Mouse (Mus musculus): ENCODE data around the gene Cd96. TPM values are rescaled to one million over a fixed set of nuclear protein-coding genes. Genes with fewer than 3 reads are reported as not detected.

The Cd96 gene
- polyA plus RNA-seq, 1 experiment from 2014 or later: 0.12 TPM

- 67% methylated on average over 3 of the region's 3 CpGs for WGBS
- no peak overlapping the region for H3K4me3 ChIP-seq (replicated peaks; ENCODE audit: low read depth, low read length)
- H3K27me3 ChIP-seq (ENCODE audit: control insufficient read depth, insufficient read depth, low read length): no peaks in the 10 kb centered on the region
- DNase-seq (no peak), ATAC-seq (ENCODE audit: low FRiP score, low TSS enrichment) (no peak)
- H3K9me3 ChIP-seq (ENCODE audit: control insufficient read depth, low read length): no peaks in the 10 kb centered on the region
- H3K9ac ChIP-seq (replicated peaks; ENCODE audit: low read length): no peak overlapping the region
- no peak overlapping the region for H3K27ac ChIP-seq (replicated peaks; ENCODE audit: low read depth, low read length)
- H3K4me1 ChIP-seq (ENCODE audit: control insufficient read depth, insufficient read depth, low read length): no peaks in the 10 kb centered on the region
- no peaks in the 10 kb centered on the region for H3K36me3 ChIP-seq (ENCODE audit: control insufficient read depth, insufficient read depth, low read length)
- H3K4me2 ChIP-seq (ENCODE audit: low read length): no peak overlapping the region
Observed at GRCm38 (mm10) chr16:46120607-46121006, 556 bp upstream of the Cd96 start.

- H3K9ac ChIP-seq (replicated peaks; ENCODE audit: low read length): no peak overlapping the region
- H3K36me3 ChIP-seq (ENCODE audit: control insufficient read depth, insufficient read depth, low read length): no peaks in the 10 kb centered on the region
- WGBS: 95% methylated on average over 3 of the region's 3 CpGs
- no peak overlapping the region for H3K4me3 ChIP-seq (replicated peaks; ENCODE audit: low read depth, low read length)
- no peak for ATAC-seq (ENCODE audit: low FRiP score, low TSS enrichment)
- no peaks in the 10 kb centered on the region for H3K27me3 ChIP-seq (ENCODE audit: control insufficient read depth, insufficient read depth, low read length)
- H3K27ac ChIP-seq (replicated peaks; ENCODE audit: low read depth, low read length): no peak overlapping the region
- no peak for DNase-seq
- H3K4me2 ChIP-seq (ENCODE audit: low read length): no peak overlapping the region
- H3K9me3 ChIP-seq (ENCODE audit: control insufficient read depth, low read length): no peaks in the 10 kb centered on the region
- no peaks in the 10 kb centered on the region for H3K4me1 ChIP-seq (ENCODE audit: control insufficient read depth, insufficient read depth, low read length)
Observed at GRCm38 (mm10) chr16:46117645-46118044, 2.4 kb downstream of the Cd96 start.

- H3K4me3 ChIP-seq (replicated peaks; ENCODE audit: low read depth, low read length): no peak overlapping the region
- no peak overlapping the region for H3K27ac ChIP-seq (replicated peaks; ENCODE audit: low read depth, low read length)
- no peak overlapping the region for H3K9ac ChIP-seq (replicated peaks; ENCODE audit: low read length)
- H3K9me3 ChIP-seq (ENCODE audit: control insufficient read depth, low read length): no peaks in the 10 kb centered on the region
- no peak overlapping the region for H3K4me2 ChIP-seq (ENCODE audit: low read length)
- no peaks in the 10 kb centered on the region for H3K36me3 ChIP-seq (ENCODE audit: control insufficient read depth, insufficient read depth, low read length)
- DNase-seq: no peak
- ATAC-seq (ENCODE audit: low FRiP score, low TSS enrichment): no peak
- no peaks in the 10 kb centered on the region for H3K27me3 ChIP-seq (ENCODE audit: control insufficient read depth, insufficient read depth, low read length)
- WGBS: 77% methylated on average over 2 of the region's 2 CpGs
- H3K4me1 ChIP-seq (ENCODE audit: control insufficient read depth, insufficient read depth, low read length): no peaks in the 10 kb centered on the region
Observed at GRCm38 (mm10) chr16:46114727-46115126, 5.3 kb downstream of the Cd96 start.

- no peaks in the 10 kb centered on the region for H3K4me1 ChIP-seq (ENCODE audit: control insufficient read depth, insufficient read depth, low read length)
- DNase-seq (no peak), ATAC-seq (ENCODE audit: low FRiP score, low TSS enrichment) (no peak)
- no peak overlapping the region for H3K4me3 ChIP-seq (replicated peaks; ENCODE audit: low read depth, low read length)
- H3K9ac ChIP-seq (replicated peaks; ENCODE audit: low read length): no peak overlapping the region
- no peak overlapping the region for H3K4me2 ChIP-seq (ENCODE audit: low read length)
- no peaks in the 10 kb centered on the region for H3K36me3 ChIP-seq (ENCODE audit: control insufficient read depth, insufficient read depth, low read length)
- H3K27me3 ChIP-seq (ENCODE audit: control insufficient read depth, insufficient read depth, low read length): no peaks in the 10 kb centered on the region
- WGBS: 42% methylated on average over 8 of the region's 8 CpGs
- H3K9me3 ChIP-seq (ENCODE audit: control insufficient read depth, low read length): no peaks in the 10 kb centered on the region
- H3K27ac ChIP-seq (replicated peaks; ENCODE audit: low read depth, low read length): no peak overlapping the region
Observed at GRCm38 (mm10) chr16:46109536-46109935, 10.5 kb downstream of the Cd96 start.

GRCm38 (mm10) chr16:46107431-46107830 is 12.6 kb downstream of the Cd96 start:
- H3K4me3 ChIP-seq (replicated peaks; ENCODE audit: low read depth, low read length): no peak overlapping the region
- no peaks in the 10 kb centered on the region for H3K4me1 ChIP-seq (ENCODE audit: control insufficient read depth, insufficient read depth, low read length)
- H3K27ac ChIP-seq (replicated peaks; ENCODE audit: low read depth, low read length): no peak overlapping the region
- no peaks in the 10 kb centered on the region for H3K27me3 ChIP-seq (ENCODE audit: control insufficient read depth, insufficient read depth, low read length)
- 60% methylated on average over 4 of the region's 4 CpGs for WGBS
- no peak overlapping the region for H3K4me2 ChIP-seq (ENCODE audit: low read length)
- no peaks in the 10 kb centered on the region for H3K9me3 ChIP-seq (ENCODE audit: control insufficient read depth, low read length)
- H3K9ac ChIP-seq (replicated peaks; ENCODE audit: low read length): no peak overlapping the region
- H3K36me3 ChIP-seq (ENCODE audit: control insufficient read depth, insufficient read depth, low read length): no peaks in the 10 kb centered on the region
- DNase-seq (no peak), ATAC-seq (ENCODE audit: low FRiP score, low TSS enrichment) (no peak)

- 84% methylated on average over 9 of the region's 9 CpGs for WGBS
- Histone ChIP-seq H3K9me3 (ENCODE audit: control insufficient read depth, low read length) (no peaks in the 10 kb centered on the region), H3K36me3 (ENCODE audit: control insufficient read depth, insufficient read depth, low read length) (no peaks in the 10 kb centered on the region), H3K9ac (replicated peaks; ENCODE audit: low read length) (no peak overlapping the region), H3K27ac (replicated peaks; ENCODE audit: low read depth, low read length) (no peak overlapping the region), H3K4me1 (ENCODE audit: control insufficient read depth, insufficient read depth, low read length) (no peaks in the 10 kb centered on the region), H3K4me2 (ENCODE audit: low read length) (no peak overlapping the region), H3K4me3 (replicated peaks; ENCODE audit: low read depth, low read length) (no peak overlapping the region), H3K27me3 (ENCODE audit: control insufficient read depth, insufficient read depth, low read length) (no peaks in the 10 kb centered on the region)
- ATAC-seq (ENCODE audit: low FRiP score, low TSS enrichment) (no peak), DNase-seq (no peak)
Observed at GRCm38 (mm10) chr16:46104491-46104890, 15.6 kb downstream of the Cd96 start.

GRCm38 (mm10) chr16:46101748-46102147 is 18.3 kb downstream of the Cd96 start:
- Histone ChIP-seq H3K27me3 (ENCODE audit: control insufficient read depth, insufficient read depth, low read length) (no peaks in the 10 kb centered on the region), H3K4me1 (ENCODE audit: control insufficient read depth, insufficient read depth, low read length) (no peaks in the 10 kb centered on the region), H3K27ac (replicated peaks; ENCODE audit: low read depth, low read length) (no peak overlapping the region), H3K36me3 (ENCODE audit: control insufficient read depth, insufficient read depth, low read length) (no peaks in the 10 kb centered on the region), H3K4me3 (replicated peaks; ENCODE audit: low read depth, low read length) (no peak overlapping the region), H3K9ac (replicated peaks; ENCODE audit: low read length) (no peak overlapping the region), H3K9me3 (ENCODE audit: control insufficient read depth, low read length) (no peaks in the 10 kb centered on the region), H3K4me2 (ENCODE audit: low read length) (no peak overlapping the region)
- 28% methylated on average over 2 of the region's 2 CpGs for WGBS
- ATAC-seq (ENCODE audit: low FRiP score, low TSS enrichment): no peak
- no peak for DNase-seq

GRCm38 (mm10) chr16:46100286-46100685 is 19.8 kb downstream of the Cd96 start:
- DNase-seq: peak; percentile 12
- no peak overlapping the region for H3K27ac ChIP-seq (replicated peaks; ENCODE audit: low read depth, low read length)
- no peaks in the 10 kb centered on the region for H3K4me1 ChIP-seq (ENCODE audit: control insufficient read depth, insufficient read depth, low read length)
- H3K4me2 ChIP-seq (ENCODE audit: low read length): no peak overlapping the region
- no peak overlapping the region for H3K4me3 ChIP-seq (replicated peaks; ENCODE audit: low read depth, low read length)
- no peaks in the 10 kb centered on the region for H3K9me3 ChIP-seq (ENCODE audit: control insufficient read depth, low read length)
- ATAC-seq (ENCODE audit: low FRiP score, low TSS enrichment): no peak
- H3K27me3 ChIP-seq (ENCODE audit: control insufficient read depth, insufficient read depth, low read length): no peaks in the 10 kb centered on the region
- no peak overlapping the region for H3K9ac ChIP-seq (replicated peaks; ENCODE audit: low read length)
- no peaks in the 10 kb centered on the region for H3K36me3 ChIP-seq (ENCODE audit: control insufficient read depth, insufficient read depth, low read length)
- WGBS: 79% methylated on average over 2 of the region's 2 CpGs

GRCm38 (mm10) chr16:46097421-46097820 is 22.6 kb downstream of the Cd96 start:
- H3K27ac ChIP-seq (replicated peaks; ENCODE audit: low read depth, low read length): no peak overlapping the region
- no peaks in the 10 kb centered on the region for H3K4me1 ChIP-seq (ENCODE audit: control insufficient read depth, insufficient read depth, low read length)
- H3K27me3 ChIP-seq (ENCODE audit: control insufficient read depth, insufficient read depth, low read length): no peaks in the 10 kb centered on the region
- no peaks in the 10 kb centered on the region for H3K36me3 ChIP-seq (ENCODE audit: control insufficient read depth, insufficient read depth, low read length)
- ATAC-seq (ENCODE audit: low FRiP score, low TSS enrichment) (no peak), DNase-seq (no peak)
- H3K4me2 ChIP-seq (ENCODE audit: low read length): no peak overlapping the region
- 70% methylated on average over 9 of the region's 9 CpGs for WGBS
- no peak overlapping the region for H3K9ac ChIP-seq (replicated peaks; ENCODE audit: low read length)
- H3K4me3 ChIP-seq (replicated peaks; ENCODE audit: low read depth, low read length): no peak overlapping the region
- no peaks in the 10 kb centered on the region for H3K9me3 ChIP-seq (ENCODE audit: control insufficient read depth, low read length)

Data from midbrain, embryonic 14.5 days (tissue).